Mouse (Mus musculus): ENCODE data around the gene Mustn1. TPM values are rescaled to one million over a fixed set of nuclear protein-coding genes. Genes with fewer than 3 reads are reported as not detected.

Mustn1 gene
- polyA plus RNA-seq, 1 experiment from 2014 or later, result 6.6 TPM

GRCm38 (mm10) chr14:30880811-30881717 is 2.1 kb downstream of the Mustn1 start:
- Histone ChIP-seq H3K9ac (no peak overlapping the region), H3K9me3 (no peaks in the 10 kb centered on the region), H3K27me3 (replicated peaks) (no peaks in the 10 kb centered on the region), H3K36me3 (no peaks in the 10 kb centered on the region; the same call in 1 of the 2 replicates), H3K27ac (no peak overlapping the region), H3K4me3 (replicated peaks) (no peak overlapping the region), H3K4me1 (peaks cover 13% of the 10 kb centered on the region; the same call in 1 of the 2 replicates), H3K4me2 (no peak overlapping the region)
- 82% methylated on average over 17 of the region's 17 CpGs for WGBS
- ATAC-seq (ENCODE audit: insufficient read depth, low FRiP score, low read depth), result no peak

- Histone ChIP-seq H3K4me1 (peaks cover 13% of the 10 kb centered on the region; the same call in 1 of the 2 replicates), H3K4me3 (replicated peaks) (no peak overlapping the region), H3K27ac (no peak overlapping the region), H3K36me3 (no peaks in the 10 kb centered on the region), H3K27me3 (replicated peaks) (no peaks in the 10 kb centered on the region), H3K9me3 (no peaks in the 10 kb centered on the region), H3K4me2 (no peak overlapping the region), H3K9ac (no peak overlapping the region)
- ATAC-seq (ENCODE audit: insufficient read depth, low FRiP score, low read depth), result no peak
- 93% methylated on average over 3 of the region's 3 CpGs for WGBS
Observed at GRCm38 (mm10) chr14:30881718-30882108, 2.7 kb downstream of the Mustn1 start.

GRCm38 (mm10) chr14:30885298-30885697 is 6.3 kb downstream of the Mustn1 start:
- no peaks in the 10 kb centered on the region for H3K27me3 ChIP-seq (replicated peaks)
- H3K9me3 ChIP-seq, result no peaks in the 10 kb centered on the region
- no peak overlapping the region for H3K9ac ChIP-seq
- peaks cover 9% of the 10 kb centered on the region for H3K4me1 ChIP-seq
- no peaks in the 10 kb centered on the region for H3K36me3 ChIP-seq
- no peak overlapping the region for H3K4me2 ChIP-seq
- 9% methylated on average over 3 of the region's 3 CpGs for WGBS
- H3K4me3 ChIP-seq (replicated peaks), result no peak overlapping the region
- ATAC-seq (ENCODE audit: insufficient read depth, low FRiP score, low read depth), result no peak
- no peak overlapping the region for H3K27ac ChIP-seq

GRCm38 (mm10) chr14:30886204-30886603 is 7.2 kb downstream of the Mustn1 start, which contains the start of gene Itih4:
Gene Itih4 (plus strand): TSS chr14:30886476.
- H3K27ac ChIP-seq, result no peak within 1 kb of the TSS
- WGBS, result 87% methylated on average over 3 of the region's 3 CpGs
- no peaks in the 10 kb centered on the region for H3K27me3 ChIP-seq (replicated peaks)
- no peak within 1 kb of the TSS for H3K9ac ChIP-seq
- no peaks in the 10 kb centered on the region for H3K9me3 ChIP-seq
- H3K4me1 ChIP-seq, result peaks cover 9% of the 10 kb centered on the region
- no peaks in the 10 kb centered on the region for H3K36me3 ChIP-seq
- H3K4me2 ChIP-seq, result no peak within 1 kb of the TSS
- H3K4me3 ChIP-seq (replicated peaks), result no peak within 1 kb of the TSS
- ATAC-seq (ENCODE audit: insufficient read depth, low FRiP score, low read depth), result no peak

- H3K4me2 ChIP-seq, result peak overlapping the region; percentile 32
- no peaks in the 10 kb centered on the region for H3K36me3 ChIP-seq
- no peak overlapping the region for H3K4me3 ChIP-seq (replicated peaks)
- H3K27ac ChIP-seq, result no peak overlapping the region
- H3K27me3 ChIP-seq (replicated peaks), result no peaks in the 10 kb centered on the region
- no peak overlapping the region for H3K9ac ChIP-seq
- 5% methylated on average over 9 of the region's 9 CpGs for WGBS
- H3K9me3 ChIP-seq, result no peaks in the 10 kb centered on the region
- peaks cover 9% of the 10 kb centered on the region for H3K4me1 ChIP-seq
- ATAC-seq (ENCODE audit: insufficient read depth, low FRiP score, low read depth), result peak; percentile 51
Observed at GRCm38 (mm10) chr14:30888271-30888732, 9.3 kb downstream of the Mustn1 start.

- Histone ChIP-seq H3K4me1 (no peaks in the 10 kb centered on the region), H3K4me2 (no peak overlapping the region), H3K9ac (no peak overlapping the region), H3K36me3 (no peaks in the 10 kb centered on the region), H3K4me3 (replicated peaks) (no peak overlapping the region), H3K27ac (no peak overlapping the region), H3K27me3 (replicated peaks) (no peaks in the 10 kb centered on the region), H3K9me3 (no peaks in the 10 kb centered on the region)
- ATAC-seq (ENCODE audit: insufficient read depth, low FRiP score, low read depth), result no peak
- 54% methylated on average over 3 of the region's 3 CpGs for WGBS
Observed at GRCm38 (mm10) chr14:30899972-30900371, 21.0 kb downstream of the Mustn1 start.

GRCm38 (mm10) chr14:30902628-30903027 is 23.6 kb downstream of the Mustn1 start:
- H3K4me2 ChIP-seq, result no peak overlapping the region
- ATAC-seq (ENCODE audit: insufficient read depth, low FRiP score, low read depth), result no peak
- no peak overlapping the region for H3K27ac ChIP-seq
- no peaks in the 10 kb centered on the region for H3K9me3 ChIP-seq
- no peaks in the 10 kb centered on the region for H3K36me3 ChIP-seq
- no peaks in the 10 kb centered on the region for H3K4me1 ChIP-seq
- no peak overlapping the region for H3K9ac ChIP-seq
- H3K4me3 ChIP-seq (replicated peaks), result no peak overlapping the region
- no peaks in the 10 kb centered on the region for H3K27me3 ChIP-seq (replicated peaks)
- WGBS, result 81% methylated on average over 5 of the region's 5 CpGs

GRCm38 (mm10) chr14:30903036-30903435 is 24.0 kb downstream of the Mustn1 start:
- no peak for ATAC-seq (ENCODE audit: insufficient read depth, low FRiP score, low read depth)
- Histone ChIP-seq H3K36me3 (no peaks in the 10 kb centered on the region), H3K4me1 (no peaks in the 10 kb centered on the region), H3K4me3 (replicated peaks) (no peak overlapping the region), H3K9me3 (no peaks in the 10 kb centered on the region), H3K27me3 (replicated peaks) (no peaks in the 10 kb centered on the region), H3K4me2 (no peak overlapping the region), H3K27ac (no peak overlapping the region), H3K9ac (no peak overlapping the region)
- 62% methylated on average over 3 of the region's 3 CpGs for whole genome bisulfite sequencing

GRCm38 (mm10) chr14:30904307-30904706 is 25.3 kb downstream of the Mustn1 start:
- Histone ChIP-seq H3K27ac (no peak overlapping the region), H3K4me2 (no peak overlapping the region), H3K4me1 (no peaks in the 10 kb centered on the region), H3K9me3 (no peaks in the 10 kb centered on the region), H3K4me3 (replicated peaks) (no peak overlapping the region), H3K27me3 (replicated peaks) (no peaks in the 10 kb centered on the region), H3K36me3 (no peaks in the 10 kb centered on the region), H3K9ac (no peak overlapping the region)
- 83% methylated on average over 8 of the region's 8 CpGs for WGBS
- no peak for ATAC-seq (ENCODE audit: insufficient read depth, low FRiP score, low read depth)

- no peak for ATAC-seq (ENCODE audit: insufficient read depth, low FRiP score, low read depth)
- no peaks in the 10 kb centered on the region for H3K4me1 ChIP-seq
Observed at GRCm38 (mm10) chr14:30906001-30906400, 27.0 kb downstream of the Mustn1 start.

GRCm38 (mm10) chr14:30907814-30908265 is 28.8 kb downstream of the Mustn1 start:
- Histone ChIP-seq H3K4me1 (no peaks in the 10 kb centered on the region), H3K4me2 (no peak overlapping the region), H3K9me3 (no peaks in the 10 kb centered on the region), H3K27me3 (replicated peaks) (no peaks in the 10 kb centered on the region), H3K27ac (no peak overlapping the region), H3K36me3 (no peaks in the 10 kb centered on the region), H3K9ac (no peak overlapping the region), H3K4me3 (replicated peaks) (no peak overlapping the region)
- 35% methylated on average over 3 of the region's 3 CpGs for WGBS
- peak; percentile 64; the same call in 1 of the 2 replicates for ATAC-seq (ENCODE audit: insufficient read depth, low FRiP score, low read depth)

More at GRCm38 (mm10) chr14:30906001-30906400, 27.0 kb downstream of the Mustn1 start:
- H3K4me3 ChIP-seq (replicated peaks), result no peak overlapping the region
- H3K9me3 ChIP-seq, result no peaks in the 10 kb centered on the region
- H3K4me2 ChIP-seq, result no peak overlapping the region
- WGBS, result 89% methylated on average over 6 of the region's 6 CpGs
- H3K9ac ChIP-seq, result no peak overlapping the region
- H3K36me3 ChIP-seq, result no peaks in the 10 kb centered on the region
- H3K27ac ChIP-seq, result no peak overlapping the region
- H3K27me3 ChIP-seq (replicated peaks), result no peaks in the 10 kb centered on the region

- ATAC-seq (ENCODE audit: insufficient read depth, low FRiP score, low read depth), result no peak
- H3K4me3 ChIP-seq (replicated peaks), result no peak overlapping the region
- H3K4me2 ChIP-seq, result no peak overlapping the region
- H3K27ac ChIP-seq, result no peak overlapping the region
- 91% methylated on average over 8 of the region's 8 CpGs for WGBS
- H3K9me3 ChIP-seq, result no peaks in the 10 kb centered on the region
- H3K9ac ChIP-seq, result no peak overlapping the region
- H3K4me1 ChIP-seq, result no peaks in the 10 kb centered on the region
- no peaks in the 10 kb centered on the region for H3K27me3 ChIP-seq (replicated peaks)
- H3K36me3 ChIP-seq, result no peaks in the 10 kb centered on the region
Observed at GRCm38 (mm10) chr14:30911141-30911540, 32.1 kb downstream of the Mustn1 start.

Measured in stomach, embryonic 15.5 days (tissue).